Mouse (Mus musculus) erythroblast, embryonic 14.5 days (primary cell): Measurements from ENCODE around the gene Prdm12.

Experiments used
- GATA1 ChIP-seq: IDR thresholded peaks from 2 replicates; pipeline ENCODE4 v1.6.1; 2012; ENCODE audit warnings: low read length, inconsistent platforms, mixed read lengths
- TAL1 ChIP-seq: IDR thresholded peaks from 3 replicates; pipeline ENCODE4 v1.6.1; 2012; ENCODE audit warnings: low read length, inconsistent platforms, mixed read lengths

DNA sequence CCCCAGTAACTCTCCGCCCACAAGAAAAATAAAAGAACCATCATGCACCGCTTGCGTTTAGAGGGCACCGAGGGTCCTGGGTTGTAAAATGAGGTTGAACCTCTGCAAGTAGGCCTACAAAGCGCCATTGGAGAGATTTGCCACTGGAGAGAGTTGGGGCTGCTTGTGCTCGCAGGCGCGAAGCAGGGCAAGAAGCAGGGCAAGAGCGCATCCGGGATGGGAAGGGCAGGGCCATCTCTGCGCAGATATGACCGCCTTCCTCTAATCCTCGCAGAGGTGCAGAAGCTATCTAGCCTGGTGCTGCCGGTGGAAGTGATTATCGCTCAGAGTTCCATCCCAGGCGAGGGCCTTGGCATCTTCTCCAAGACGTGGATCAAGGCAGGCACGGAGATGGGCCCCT is 2.1 kb downstream of the Prdm12 start:
- TF ChIP-seq GATA1 (no peak), TAL1 (no peak)
